Mouse (Mus musculus): ENCODE results near the gene Sgk1. TPM values are rescaled to one million over a fixed set of nuclear protein-coding genes. Genes with fewer than 3 reads are reported as not detected.

The Sgk1 gene
- polyA plus RNA-seq, 1 experiment = 10.3 TPM

DNA sequence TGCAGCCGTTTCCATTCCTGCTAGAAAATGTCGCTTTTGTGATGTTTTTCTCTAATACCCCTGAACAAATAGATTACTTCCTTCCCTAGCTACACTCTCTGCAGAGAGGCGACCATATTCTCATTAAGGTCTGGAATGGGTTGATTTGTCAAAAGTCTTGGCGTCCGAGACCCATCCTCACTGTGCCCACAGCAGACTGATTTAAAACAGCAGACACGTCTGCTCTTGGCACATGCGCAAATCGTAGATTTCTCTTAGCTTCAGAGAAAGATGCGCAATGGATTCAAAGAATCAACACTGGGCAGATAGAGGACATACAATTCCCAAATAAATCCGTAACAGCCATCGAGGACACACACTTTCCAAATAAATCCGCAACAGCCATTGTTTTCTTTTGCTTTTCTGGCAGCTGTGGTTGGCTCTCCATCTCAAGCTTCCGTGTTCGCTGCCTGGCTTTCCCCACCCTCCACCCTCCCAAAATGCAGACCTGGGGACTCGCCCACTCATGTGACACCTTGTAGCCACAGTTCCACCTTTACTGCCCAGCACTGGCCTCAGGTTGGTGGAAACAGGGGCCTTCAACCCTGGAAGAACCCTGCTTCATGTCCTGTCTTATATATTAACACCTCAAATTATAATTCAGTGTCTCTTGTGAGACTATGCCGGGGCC, 42.2 kb downstream of the Sgk1 start:
- Histone ChIP-seq H3K36me3 (ENCODE audit: control insufficient read depth, insufficient read depth) (no peaks in the 10 kb centered on the region), H3ac (ENCODE audit: control insufficient read depth, insufficient read length) (no peak overlapping the region), H3K4me3 (no peak overlapping the region), H3K4me2 (ENCODE audit: low read depth) (peak overlapping the region; percentile 74), H3K27me3 (ENCODE audit: control insufficient read depth, insufficient read depth, insufficient read length) (no peaks in the 10 kb centered on the region), H3K79me2 (ENCODE audit: control insufficient read depth, insufficient read depth) (no peaks in the 10 kb centered on the region)
- no peak for TF ChIP-seq POLR2A (IDR thresholded peaks at IDR 0.05; ENCODE audit: insufficient read length, low read depth)
- TF ChIP-seq E2F4 (IDR thresholded peaks at IDR 0.05; ENCODE audit: insufficient read depth) = no peak
- TF ChIP-seq MAX (IDR thresholded peaks at IDR 0.05; ENCODE audit: low read depth) = no peak
- TF ChIP-seq USF1 (IDR thresholded peaks at IDR 0.05; ENCODE audit: low read depth) = no peak
- no peak for TF ChIP-seq POLR2AphosphoS2 (IDR thresholded peaks at IDR 0.05; ENCODE audit: insufficient read length, low read depth)
- no peak for TF ChIP-seq MYOG (IDR thresholded peaks at IDR 0.05; ENCODE audit: control insufficient read depth in 1 of 3, insufficient read depth in 1 of 3, insufficient read length in 2 of 3, low read depth in 2 of 3)
- TF ChIP-seq REST (IDR thresholded peaks at IDR 0.05; ENCODE audit: insufficient read depth, insufficient read length) = no peak
- TF ChIP-seq TCF3 (IDR thresholded peaks at IDR 0.05; ENCODE audit: insufficient read length, low read depth) = no peak
- no peak for TF ChIP-seq TCF12 (IDR thresholded peaks at IDR 0.05; ENCODE audit: insufficient read depth, poor library complexity, severe bottlenecking)

GRCm38 (mm10) chr10:21926941-21927340, 45.0 kb downstream of the Sgk1 start:
- Histone ChIP-seq H3ac (ENCODE audit: control insufficient read depth, insufficient read length) (no peak overlapping the region), H3K36me3 (ENCODE audit: control insufficient read depth, insufficient read depth) (no peaks in the 10 kb centered on the region), H3K79me2 (ENCODE audit: control insufficient read depth, insufficient read depth) (no peaks in the 10 kb centered on the region), H3K27me3 (ENCODE audit: control insufficient read depth, insufficient read depth, insufficient read length) (no peaks in the 10 kb centered on the region), H3K4me3 (no peak overlapping the region), H3K4me2 (ENCODE audit: low read depth) (no peak overlapping the region)
- TF ChIP-seq POLR2A (IDR thresholded peaks at IDR 0.05; ENCODE audit: insufficient read length, low read depth) (no peak), REST (IDR thresholded peaks at IDR 0.05; ENCODE audit: insufficient read depth, insufficient read length) (no peak), MYOG (IDR thresholded peaks at IDR 0.05; ENCODE audit: control insufficient read depth in 1 of 3, insufficient read depth in 1 of 3, insufficient read length in 2 of 3, low read depth in 2 of 3) (no peak), TCF3 (IDR thresholded peaks at IDR 0.05; ENCODE audit: insufficient read length, low read depth) (no peak), TCF12 (IDR thresholded peaks at IDR 0.05; ENCODE audit: insufficient read depth, poor library complexity, severe bottlenecking) (no peak), E2F4 (IDR thresholded peaks at IDR 0.05; ENCODE audit: insufficient read depth) (no peak), MYOD1 (IDR thresholded peaks at IDR 0.05; ENCODE audit: control insufficient read depth in 1 of 3, insufficient read length in 2 of 3, low read depth in 2 of 3) (no peak), CEBPB (IDR thresholded peaks at IDR 0.05; ENCODE audit: insufficient read depth, poor library complexity, severe bottlenecking) (no peak), MAX (IDR thresholded peaks at IDR 0.05; ENCODE audit: low read depth) (no peak), SRF (IDR thresholded peaks at IDR 0.05; ENCODE audit: control insufficient read depth, insufficient read length, low read depth) (no peak), USF1 (IDR thresholded peaks at IDR 0.05; ENCODE audit: low read depth) (no peak), POLR2AphosphoS2 (IDR thresholded peaks at IDR 0.05; ENCODE audit: insufficient read length, low read depth) (no peak)

DNA sequence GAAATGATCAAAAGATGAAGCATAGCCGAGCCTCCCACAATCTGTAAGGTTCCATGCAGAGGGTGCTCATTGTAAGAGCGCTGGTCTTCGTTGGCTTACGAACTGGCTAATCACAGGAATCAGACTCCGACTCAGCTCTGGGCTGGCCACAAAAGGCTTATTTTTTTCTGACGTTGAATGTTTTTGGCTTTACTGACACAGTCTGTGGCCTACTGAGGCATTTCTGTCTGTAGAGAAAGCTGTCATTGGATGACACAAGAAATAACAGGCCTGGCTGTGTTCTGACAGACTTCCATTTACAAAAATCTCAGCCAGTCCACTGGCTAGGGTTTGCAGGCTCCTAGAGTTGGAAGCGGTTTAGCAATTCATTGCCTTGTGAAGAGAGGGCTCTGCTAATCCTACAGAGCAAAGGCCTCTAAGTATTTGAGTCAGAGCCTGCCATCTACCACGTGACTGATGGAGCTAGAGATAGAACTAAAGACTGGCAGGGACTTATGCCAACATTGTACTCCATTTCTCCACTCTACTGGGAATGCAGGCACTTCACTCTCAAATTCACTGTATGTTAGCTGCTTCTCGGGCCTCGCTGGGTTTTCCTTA, 48.9 kb downstream of the Sgk1 start:
- TF ChIP-seq TCF3 (IDR thresholded peaks at IDR 0.05; ENCODE audit: insufficient read length, low read depth) (no peak), USF1 (IDR thresholded peaks at IDR 0.05; ENCODE audit: low read depth) (peak; percentile 65)
- H3K36me3 ChIP-seq (ENCODE audit: control insufficient read depth, insufficient read depth) = no peaks in the 10 kb centered on the region

DNA sequence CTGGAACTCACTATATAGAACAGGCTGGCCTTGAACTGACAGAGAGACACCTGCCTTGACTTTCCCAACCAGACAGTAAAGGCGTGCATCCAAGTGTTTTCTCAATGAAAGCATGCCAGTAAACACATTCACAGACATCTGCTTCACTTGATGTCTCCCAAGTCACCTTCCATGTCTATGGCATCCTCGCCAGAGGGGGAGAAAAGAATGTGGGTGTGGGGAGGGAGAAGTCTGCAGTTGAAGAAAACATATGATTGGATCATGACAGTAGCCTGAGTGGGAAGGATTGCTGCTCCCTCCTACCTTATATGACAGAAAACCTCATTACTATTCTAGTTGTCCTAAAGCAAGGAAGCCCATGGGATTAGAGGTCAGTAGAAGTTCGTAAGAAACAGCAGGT, 50.8 kb downstream of the Sgk1 start:
- H3K36me3 ChIP-seq (ENCODE audit: control insufficient read depth, insufficient read depth) = no peaks in the 10 kb centered on the region
- no peak overlapping the region for H3K4me3 ChIP-seq
- no peaks in the 10 kb centered on the region for H3K79me2 ChIP-seq (ENCODE audit: control insufficient read depth, insufficient read depth)
- H3K4me2 ChIP-seq (ENCODE audit: low read depth) = no peak overlapping the region
- no peaks in the 10 kb centered on the region for H3K27me3 ChIP-seq (ENCODE audit: control insufficient read depth, insufficient read depth, insufficient read length)
- H3ac ChIP-seq (ENCODE audit: control insufficient read depth, insufficient read length) = no peak overlapping the region
- no peak for TF ChIP-seq MYOG (IDR thresholded peaks at IDR 0.05; ENCODE audit: control insufficient read depth in 1 of 3, insufficient read depth in 1 of 3, insufficient read length in 2 of 3, low read depth in 2 of 3)
- TF ChIP-seq POLR2AphosphoS2 (IDR thresholded peaks at IDR 0.05; ENCODE audit: insufficient read length, low read depth) = no peak
- no peak for TF ChIP-seq MAX (IDR thresholded peaks at IDR 0.05; ENCODE audit: low read depth)
- TF ChIP-seq USF1 (IDR thresholded peaks at IDR 0.05; ENCODE audit: low read depth) = no peak
- TF ChIP-seq TCF3 (IDR thresholded peaks at IDR 0.05; ENCODE audit: insufficient read length, low read depth) = no peak
- no peak for TF ChIP-seq E2F4 (IDR thresholded peaks at IDR 0.05; ENCODE audit: insufficient read depth)
- no peak for TF ChIP-seq SRF (IDR thresholded peaks at IDR 0.05; ENCODE audit: control insufficient read depth, insufficient read length, low read depth)
- TF ChIP-seq REST (IDR thresholded peaks at IDR 0.05; ENCODE audit: insufficient read depth, insufficient read length) = no peak
- TF ChIP-seq TCF12 (IDR thresholded peaks at IDR 0.05; ENCODE audit: insufficient read depth, poor library complexity, severe bottlenecking) = no peak
- TF ChIP-seq MYOD1 (IDR thresholded peaks at IDR 0.05; ENCODE audit: control insufficient read depth in 1 of 3, insufficient read length in 2 of 3, low read depth in 2 of 3) = no peak
- no peak for TF ChIP-seq CEBPB (IDR thresholded peaks at IDR 0.05; ENCODE audit: insufficient read depth, poor library complexity, severe bottlenecking)
- TF ChIP-seq POLR2A (IDR thresholded peaks at IDR 0.05; ENCODE audit: insufficient read length, low read depth) = no peak

More for the DNA sequence above, 48.9 kb downstream of the Sgk1 start:
- Histone ChIP-seq H3K4me2 (ENCODE audit: low read depth) (no peak overlapping the region), H3K4me3 (no peak overlapping the region), H3ac (ENCODE audit: control insufficient read depth, insufficient read length) (no peak overlapping the region), H3K79me2 (ENCODE audit: control insufficient read depth, insufficient read depth) (no peaks in the 10 kb centered on the region), H3K27me3 (ENCODE audit: control insufficient read depth, insufficient read depth, insufficient read length) (no peaks in the 10 kb centered on the region)

GRCm38 (mm10) chr10:21934826-21935225, 52.8 kb downstream of the Sgk1 start:
- H3K27me3 ChIP-seq (ENCODE audit: control insufficient read depth, insufficient read depth, insufficient read length) = no peaks in the 10 kb centered on the region
- no peaks in the 10 kb centered on the region for H3K36me3 ChIP-seq (ENCODE audit: control insufficient read depth, insufficient read depth)
- H3K79me2 ChIP-seq (ENCODE audit: control insufficient read depth, insufficient read depth) = no peaks in the 10 kb centered on the region
- H3ac ChIP-seq (ENCODE audit: control insufficient read depth, insufficient read length) = no peak overlapping the region
- H3K4me2 ChIP-seq (ENCODE audit: low read depth) = no peak overlapping the region
- TF ChIP-seq MYOD1 (IDR thresholded peaks at IDR 0.05; ENCODE audit: control insufficient read depth in 1 of 3, insufficient read length in 2 of 3, low read depth in 2 of 3) (no peak), MAX (IDR thresholded peaks at IDR 0.05; ENCODE audit: low read depth) (no peak), POLR2AphosphoS2 (IDR thresholded peaks at IDR 0.05; ENCODE audit: insufficient read length, low read depth) (no peak), USF1 (IDR thresholded peaks at IDR 0.05; ENCODE audit: low read depth) (no peak)
- no peak overlapping the region for H3K4me3 ChIP-seq

Data from myocyte (in vitro differentiated cells).